Mouse (Mus musculus) liver, embryonic 16.5 days (tissue): ENCODE data around the gene AU021092. TPM values are rescaled to one million over a fixed set of nuclear protein-coding genes. Genes with fewer than 3 reads are reported as not detected.
A peak's percentile ranks its signal among the peaks of the same experiment; 100 is the strongest.

Experiments
- ATAC-seq: fragments of 200-750 bp; cut with Nextera tagmentation; 2 replicates; pipeline ENCODE4 v1.8.0; 2017; ENCODE audit warnings: low read depth, mild to moderate bottlenecking, moderate number of reproducible peaks, moderate library complexity
- H3K27ac ChIP-seq: fragments of 300-500 bp; sonication (generic); 2 replicates; pipeline ENCODE4 v1.5.1; 2014; ENCODE audit warnings: mild to moderate bottlenecking, low read length
- H3K27me3 ChIP-seq: fragments of 300-500 bp; sonication (generic); 2 replicates; pipeline ENCODE4 v1.6.1; 2014; ENCODE audit warnings: low read depth, low read length, mixed read lengths; ENCODE audit not compliant: control insufficient read depth, insufficient read depth
- H3K36me3 ChIP-seq: fragments of 300-500 bp; sonication (generic); 2 replicates; pipeline ENCODE4 v1.6.1; 2014; ENCODE audit warnings: mild to moderate bottlenecking; ENCODE audit not compliant: control insufficient read depth, insufficient read depth
- H3K4me1 ChIP-seq: fragments of 300-500 bp; sonication (generic); 2 replicates; pipeline ENCODE4 v1.6.1; 2014; ENCODE audit warnings: low read depth, low read length, mixed read lengths; ENCODE audit not compliant: control insufficient read depth
- H3K4me2 ChIP-seq: fragments of 300-500 bp; sonication (generic); 2 replicates; pipeline ENCODE4 v1.6.1; 2014; ENCODE audit warnings: low read depth, low read length, mixed read lengths
- H3K4me3 ChIP-seq: fragments of 300-500 bp; sonication (generic); 2 replicates; pipeline ENCODE4 v1.5.1; 2014; ENCODE audit warnings: low read depth, mild to moderate bottlenecking, low read length
- H3K9ac ChIP-seq: fragments of 300-500 bp; sonication (generic); 2 replicates; pipeline ENCODE4 v1.6.1; 2014; ENCODE audit warnings: low read depth, low read length
- H3K9me3 ChIP-seq: fragments of 300-500 bp; sonication (generic); replicated peaks from 2 replicates; pipeline ENCODE4 v1.6.1; 2016; ENCODE audit warnings: low read length; ENCODE audit not compliant: control insufficient read depth
- WGBS: fragments of 180-500 bp; shearing (Covaris S2); extraction: QIAGEN DNeasy Blood & Tissue Kit; methylation state at CpG from one replicate; pipeline ENCODE4 v1.1.7; 2014; ENCODE audit not compliant: insufficient replicate concordance; 5-methylcytosine and 5-hydroxymethylcytosine counted together
- polyA plus RNA-seq: library from polyadenylated mRNA; unstranded; fragments of >200 nt; fragmentation: Nextera tagmentation; extraction: Ambion mirVana; gene quantifications from 2 replicates; pipeline ENCODE4 v1.2.1, GENCODE M21; 2015

The AU021092 gene
- polyA plus RNA-seq, 1 experiment from 2014 or later = 0.81 TPM

- Histone ChIP-seq H3K4me2 (peak overlapping the region; percentile 93), H3K27ac (peak overlapping the region; percentile 33; the same call in 1 of the 2 replicates), H3K4me3 (peak overlapping the region; percentile 80), H3K36me3 (peaks cover 5% of the 10 kb centered on the region), H3K9me3 (no peaks in the 10 kb centered on the region), H3K9ac (peak overlapping the region; percentile 73), H3K4me1 (peaks cover 7% of the 10 kb centered on the region), H3K27me3 (no peaks in the 10 kb centered on the region)
- ATAC-seq = peak; percentile 42
- under 1% methylated on average over 36 of the region's 36 CpGs for WGBS
Measured at GRCm38 (mm10) chr16:5203200-5203599, 18.9 kb downstream of the AU021092 start.

GRCm38 (mm10) chr16:5202681-5203080, 19.4 kb downstream of the AU021092 start:
- Histone ChIP-seq H3K27me3 (no peaks in the 10 kb centered on the region), H3K4me2 (peak overlapping the region; percentile 93), H3K27ac (peak overlapping the region; percentile 29; the same call in 1 of the 2 replicates), H3K4me1 (peaks cover 7% of the 10 kb centered on the region), H3K4me3 (peak overlapping the region; percentile 80), H3K36me3 (peaks cover 5% of the 10 kb centered on the region), H3K9ac (peak overlapping the region; percentile 73; the same call in 1 of the 2 replicates), H3K9me3 (no peaks in the 10 kb centered on the region)
- 12% methylated on average over 4 of the region's 4 CpGs for WGBS
- no peak for ATAC-seq

DNA sequence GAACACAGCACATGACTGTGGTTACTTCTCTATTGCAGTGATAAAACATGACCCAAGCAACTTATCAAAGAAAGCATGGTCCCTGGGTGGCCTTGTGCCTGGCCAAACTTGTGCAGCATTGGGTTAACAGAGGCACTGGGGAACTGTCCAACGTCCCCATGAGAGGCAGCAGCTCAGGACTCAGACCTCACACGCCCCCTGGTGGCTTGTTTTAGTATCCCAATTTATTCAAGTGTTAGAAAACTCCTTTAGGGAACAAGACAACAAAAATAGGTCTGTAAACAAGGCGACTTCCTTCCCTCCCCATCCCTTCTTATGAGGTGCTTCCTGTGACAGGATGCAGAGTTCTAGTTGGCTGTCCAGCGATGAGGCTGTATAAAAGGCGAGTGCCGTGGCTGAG, 27.0 kb downstream of the AU021092 start:
- Histone ChIP-seq H3K36me3 (peaks cover 5% of the 10 kb centered on the region), H3K9ac (no peak overlapping the region), H3K4me3 (no peak overlapping the region), H3K27ac (no peak overlapping the region), H3K9me3 (no peaks in the 10 kb centered on the region), H3K27me3 (no peaks in the 10 kb centered on the region), H3K4me2 (no peak overlapping the region), H3K4me1 (no peaks in the 10 kb centered on the region)
- ATAC-seq = no peak
- WGBS = 18% methylated on average over 6 of the region's 6 CpGs

DNA sequence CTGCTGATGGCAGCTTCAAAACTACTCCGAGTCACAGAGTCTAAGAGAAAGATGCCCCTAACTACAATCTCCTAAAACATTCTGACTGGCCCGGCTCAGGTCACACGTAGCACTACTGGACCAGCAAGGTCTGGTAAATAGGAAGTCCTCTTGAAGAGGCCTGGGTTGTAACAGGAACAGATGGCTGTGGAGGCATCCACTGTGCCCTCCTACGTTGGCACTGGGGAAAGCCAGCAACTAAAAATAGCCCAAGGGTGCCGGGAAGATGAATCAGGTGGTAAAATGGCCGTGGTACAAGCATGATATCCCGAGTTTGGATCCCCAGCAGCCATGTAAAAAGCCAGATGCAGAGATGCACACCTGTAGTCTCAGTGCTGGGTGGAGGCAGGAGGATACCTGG, 35.9 kb downstream of the AU021092 start:
- Histone ChIP-seq H3K36me3 (no peaks in the 10 kb centered on the region), H3K27me3 (no peaks in the 10 kb centered on the region), H3K27ac (no peak overlapping the region), H3K9ac (no peak overlapping the region), H3K9me3 (no peaks in the 10 kb centered on the region), H3K4me2 (no peak overlapping the region), H3K4me3 (no peak overlapping the region), H3K4me1 (no peaks in the 10 kb centered on the region)
- ATAC-seq = no peak
- WGBS = 49% methylated on average over 7 of the region's 7 CpGs

DNA sequence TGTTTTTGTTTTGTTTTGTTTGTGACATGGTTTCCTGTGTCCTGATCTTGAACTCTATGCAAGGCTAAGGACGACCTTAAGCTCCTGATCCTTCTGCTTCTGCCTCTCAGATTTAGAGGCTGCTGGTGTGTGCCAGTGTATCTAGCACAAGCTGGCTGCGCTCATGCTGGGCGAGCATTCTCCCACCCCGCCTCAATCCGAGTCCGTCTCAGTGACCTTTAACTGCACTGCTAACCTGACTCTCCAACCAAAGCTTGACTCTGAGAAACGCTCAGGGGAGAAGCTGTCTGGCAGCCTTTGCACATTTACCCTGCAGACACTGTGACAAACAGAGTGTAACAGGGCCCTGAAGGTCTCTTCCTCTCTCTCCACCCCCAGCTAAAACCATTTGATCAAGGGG, 36.4 kb downstream of the AU021092 start:
- no peaks in the 10 kb centered on the region for H3K4me1 ChIP-seq
- no peak for ATAC-seq
- H3K27ac ChIP-seq = no peak overlapping the region
- no peak overlapping the region for H3K4me2 ChIP-seq
- WGBS = 60% methylated on average over 7 of the region's 7 CpGs
- no peaks in the 10 kb centered on the region for H3K27me3 ChIP-seq
- no peak overlapping the region for H3K9ac ChIP-seq
- H3K36me3 ChIP-seq = no peaks in the 10 kb centered on the region
- no peak overlapping the region for H3K4me3 ChIP-seq
- no peaks in the 10 kb centered on the region for H3K9me3 ChIP-seq

DNA sequence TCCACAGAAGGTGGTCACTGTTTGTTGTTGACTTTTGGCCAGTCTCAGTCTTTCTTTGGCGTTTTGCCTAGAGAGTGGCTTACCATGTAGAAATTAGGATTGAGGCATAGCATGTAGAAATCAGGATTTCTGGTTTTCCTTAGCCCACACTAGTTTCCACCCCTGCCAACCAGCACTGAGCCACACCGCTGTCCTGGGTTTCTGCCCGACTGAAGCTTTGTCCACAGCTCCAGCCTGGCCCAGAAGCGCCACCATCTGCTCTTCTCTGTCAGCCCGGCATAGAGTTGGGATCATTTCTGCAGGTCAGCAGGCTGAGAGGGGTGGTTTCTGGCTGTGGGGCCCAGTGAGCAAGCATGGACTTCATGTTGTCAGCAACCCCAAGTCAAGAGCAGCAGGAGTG, 37.1 kb downstream of the AU021092 start:
- H3K9me3 ChIP-seq = no peaks in the 10 kb centered on the region
- H3K27me3 ChIP-seq = no peaks in the 10 kb centered on the region
- no peak overlapping the region for H3K4me2 ChIP-seq
- no peak overlapping the region for H3K4me3 ChIP-seq
- WGBS = 65% methylated on average over 5 of the region's 5 CpGs
- no peaks in the 10 kb centered on the region for H3K4me1 ChIP-seq
- H3K9ac ChIP-seq = no peak overlapping the region
- H3K36me3 ChIP-seq = no peaks in the 10 kb centered on the region
- no peak overlapping the region for H3K27ac ChIP-seq
- no peak for ATAC-seq

GRCm38 (mm10) chr16:5184101-5184500, 38.0 kb downstream of the AU021092 start:
- no peaks in the 10 kb centered on the region for H3K9me3 ChIP-seq
- WGBS = 38% methylated on average over 8 of the region's 8 CpGs
- H3K4me2 ChIP-seq = no peak overlapping the region
- no peak for ATAC-seq
- no peaks in the 10 kb centered on the region for H3K36me3 ChIP-seq
- H3K27me3 ChIP-seq = no peaks in the 10 kb centered on the region
- no peak overlapping the region for H3K27ac ChIP-seq
- H3K9ac ChIP-seq = no peak overlapping the region
- H3K4me1 ChIP-seq = no peaks in the 10 kb centered on the region
- H3K4me3 ChIP-seq = no peak overlapping the region

- H3K27me3 ChIP-seq = no peaks in the 10 kb centered on the region
- H3K4me1 ChIP-seq = no peaks in the 10 kb centered on the region
- H3K9ac ChIP-seq = no peak overlapping the region
- no peak for ATAC-seq
- H3K9me3 ChIP-seq = no peaks in the 10 kb centered on the region
- 67% methylated on average over 18 of the region's 18 CpGs for WGBS
- H3K4me2 ChIP-seq = no peak overlapping the region
- H3K4me3 ChIP-seq = no peak overlapping the region
- no peaks in the 10 kb centered on the region for H3K36me3 ChIP-seq
- H3K27ac ChIP-seq = no peak overlapping the region
Measured at GRCm38 (mm10) chr16:5183310-5183975, 38.7 kb downstream of the AU021092 start.

- WGBS = 77% methylated on average over 6 of the region's 6 CpGs
- no peaks in the 10 kb centered on the region for H3K27me3 ChIP-seq
- ATAC-seq = no peak
- H3K4me2 ChIP-seq = no peak overlapping the region
- H3K27ac ChIP-seq = no peak overlapping the region
- H3K36me3 ChIP-seq = no peaks in the 10 kb centered on the region
- H3K9ac ChIP-seq = no peak overlapping the region
- H3K4me3 ChIP-seq = no peak overlapping the region
- no peaks in the 10 kb centered on the region for H3K9me3 ChIP-seq
- H3K4me1 ChIP-seq = no peaks in the 10 kb centered on the region
Measured at GRCm38 (mm10) chr16:5172636-5173035, 49.5 kb downstream of the AU021092 start.
